Mouse (Mus musculus): ENCODE measurements around the gene 2210408I21Rik. TPM values are rescaled to one million over a fixed set of nuclear protein-coding genes. Genes with fewer than 3 reads are reported as not detected.

Gene 2210408I21Rik
- total and polyA plus RNA-seq, 3 experiments, result 1.6 to 4.0 TPM; not detected in 1

GRCm38 (mm10) chr13:77409804-77410203 lies 274.5 kb downstream of the 2210408I21Rik start:
- Histone ChIP-seq H3K27me3 (ENCODE audit: control insufficient read depth in 1 of 2, insufficient read depth in 2 of 2, low read length in 2 of 2) (no peaks in the 10 kb centered on the region), H3K4me3 (ENCODE audit: control insufficient read depth in 1 of 2, insufficient read depth in 1 of 2, low read depth in 2 of 2, low read length in 2 of 2) (no peak overlapping the region), H3K27ac (ENCODE audit: control insufficient read depth, low read depth, low read length) (no peak overlapping the region), H3K36me3 (ENCODE audit: control insufficient read depth in 1 of 2, insufficient read depth in 2 of 2, low read length in 2 of 2) (no peaks in the 10 kb centered on the region), H3K4me1 (ENCODE audit: control insufficient read depth in 1 of 2, insufficient read depth in 2 of 2, low read length in 2 of 2) (no peaks in the 10 kb centered on the region), H3K79me2 (ENCODE audit: control insufficient read depth, insufficient read depth, low read length, poor library complexity) (no peaks in the 10 kb centered on the region), H3K9ac (ENCODE audit: control insufficient read depth, low read depth, low read length, poor library complexity, severe bottlenecking) (no peak overlapping the region), H3K9me3 (replicated peaks; ENCODE audit: insufficient read depth, low read length) (no peaks in the 10 kb centered on the region)
- TF ChIP-seq NRF1 (IDR thresholded peaks at IDR 0.05; ENCODE audit: insufficient read depth, low read depth, low read length, poor library complexity, severe bottlenecking) (no peak), TAL1 (IDR thresholded peaks at IDR 0.05; ENCODE audit: low read length) (no peak), TCF12 (IDR thresholded peaks at IDR 0.05; ENCODE audit: low read depth, low read length) (no peak), ELF1 (IDR thresholded peaks at IDR 0.05; ENCODE audit: low read depth, low read length) (no peak), POLR2AphosphoS5 (IDR thresholded peaks at IDR 0.05; ENCODE audit: borderline replicate concordance, low read depth, low read length) (no peak), MAFK (IDR thresholded peaks at IDR 0.05; ENCODE audit: borderline replicate concordance, low read depth, low read length) (no peak), NELFE (IDR thresholded peaks at IDR 0.05; ENCODE audit: low read depth, low read length) (no peak)
- DNase-seq (ENCODE audit: low read depth, low spot score), result no peak

DNA sequence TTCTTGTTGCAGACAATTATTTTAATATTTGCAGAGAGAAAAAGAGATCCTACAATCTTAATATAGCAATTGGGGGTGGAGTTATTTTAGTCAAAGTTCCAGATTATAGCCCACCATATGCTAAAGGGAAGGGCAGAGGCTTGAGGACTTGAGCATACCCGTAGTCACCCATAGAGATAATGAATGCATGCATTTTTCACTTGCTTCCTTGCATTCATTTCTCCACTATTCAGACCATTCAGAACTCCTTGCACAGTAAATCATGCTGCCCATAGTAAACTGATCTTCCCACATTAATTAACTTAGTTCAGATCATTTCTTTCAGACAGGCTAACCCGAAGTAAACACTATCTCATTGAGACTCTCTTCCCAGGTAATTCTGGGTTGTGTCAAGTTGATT lies 277.5 kb downstream of the 2210408I21Rik start:
- Histone ChIP-seq H3K79me2 (ENCODE audit: control insufficient read depth, insufficient read depth, low read length, poor library complexity) (no peaks in the 10 kb centered on the region), H3K9ac (ENCODE audit: control insufficient read depth, low read depth, low read length, poor library complexity, severe bottlenecking) (no peak overlapping the region), H3K27me3 (ENCODE audit: control insufficient read depth in 1 of 2, insufficient read depth in 2 of 2, low read length in 2 of 2) (no peaks in the 10 kb centered on the region), H3K9me3 (replicated peaks; ENCODE audit: insufficient read depth, low read length) (no peaks in the 10 kb centered on the region), H3K4me1 (ENCODE audit: control insufficient read depth in 1 of 2, insufficient read depth in 2 of 2, low read length in 2 of 2) (no peaks in the 10 kb centered on the region), H3K27ac (ENCODE audit: control insufficient read depth, low read depth, low read length) (no peak overlapping the region), H3K36me3 (ENCODE audit: control insufficient read depth in 1 of 2, insufficient read depth in 2 of 2, low read length in 2 of 2) (no peaks in the 10 kb centered on the region), H3K4me3 (ENCODE audit: control insufficient read depth in 1 of 2, insufficient read depth in 1 of 2, low read depth in 2 of 2, low read length in 2 of 2) (no peak overlapping the region)
- DNase-seq (ENCODE audit: low read depth, low spot score), result no peak
- no peak for TF ChIP-seq MAFK (IDR thresholded peaks at IDR 0.05; ENCODE audit: borderline replicate concordance, low read depth, low read length)
- TF ChIP-seq MEF2A (IDR thresholded peaks at IDR 0.05; ENCODE audit: extremely low read depth, insufficient replicate concordance, low read depth, low read length, poor library complexity, severe bottlenecking), result no peak
- TF ChIP-seq GABPA (IDR thresholded peaks at IDR 0.05; ENCODE audit: low read depth, low read length), result no peak
- no peak for TF ChIP-seq RAD21 (IDR thresholded peaks at IDR 0.05; ENCODE audit: low read depth, low read length)
- no peak for TF ChIP-seq EP300 (IDR thresholded peaks at IDR 0.05; ENCODE audit: low read depth in 1 of 2, low read length in 2 of 2)
- TF ChIP-seq ZC3H11A (IDR thresholded peaks at IDR 0.05; ENCODE audit: low read depth, low read length), result no peak
- no peak for TF ChIP-seq SIN3A (IDR thresholded peaks at IDR 0.05; ENCODE audit: low read length)

DNA sequence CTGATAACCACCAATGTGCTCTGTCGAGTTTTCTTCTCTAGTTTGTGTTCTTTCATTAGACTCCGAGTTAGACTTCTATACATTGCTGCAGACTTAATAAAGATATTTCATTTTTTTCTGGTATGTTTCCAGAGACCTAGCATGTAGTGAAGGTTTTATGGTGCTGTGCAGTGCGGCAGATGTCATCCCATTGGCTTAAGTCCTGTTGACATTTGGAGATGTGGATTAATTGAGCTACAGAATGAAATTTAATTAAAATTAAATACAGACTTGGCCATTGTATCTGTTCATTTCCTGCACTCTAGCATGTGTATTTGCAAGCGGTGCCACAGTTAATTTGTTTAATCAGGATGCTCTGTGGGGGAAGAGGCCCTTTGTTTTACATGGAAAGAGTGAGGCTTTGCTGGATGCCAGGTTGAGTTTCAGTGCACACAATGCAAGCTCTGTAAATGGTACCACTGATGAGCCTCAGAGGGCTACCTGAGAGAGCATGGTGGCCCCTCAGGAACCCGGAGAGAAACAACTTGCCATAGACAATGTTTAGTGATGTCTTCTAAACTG lies 314.7 kb downstream of the 2210408I21Rik start:
- no peaks in the 10 kb centered on the region for H3K36me3 ChIP-seq (ENCODE audit: control insufficient read depth in 1 of 2, insufficient read depth in 2 of 2, low read length in 2 of 2)
- no peak overlapping the region for H3K9ac ChIP-seq (ENCODE audit: control insufficient read depth, low read depth, low read length, poor library complexity, severe bottlenecking)
- no peaks in the 10 kb centered on the region for H3K79me2 ChIP-seq (ENCODE audit: control insufficient read depth, insufficient read depth, low read length, poor library complexity)
- H3K4me1 ChIP-seq (ENCODE audit: control insufficient read depth in 1 of 2, insufficient read depth in 2 of 2, low read length in 2 of 2), result no peaks in the 10 kb centered on the region
- no peak overlapping the region for H3K27ac ChIP-seq (ENCODE audit: control insufficient read depth, low read depth, low read length)
- DNase-seq (ENCODE audit: low read depth, low spot score), result no peak
- no peak overlapping the region for H3K4me3 ChIP-seq (ENCODE audit: control insufficient read depth in 1 of 2, insufficient read depth in 1 of 2, low read depth in 2 of 2, low read length in 2 of 2)
- no peaks in the 10 kb centered on the region for H3K27me3 ChIP-seq (ENCODE audit: control insufficient read depth in 1 of 2, insufficient read depth in 2 of 2, low read length in 2 of 2)
- no peaks in the 10 kb centered on the region for H3K9me3 ChIP-seq (replicated peaks; ENCODE audit: insufficient read depth, low read length)
- TF ChIP-seq MXI1 (IDR thresholded peaks at IDR 0.05; ENCODE audit: low read depth, low read length), result no peak
- TF ChIP-seq USF2 (IDR thresholded peaks at IDR 0.05; ENCODE audit: borderline replicate concordance in 1 of 2, insufficient read depth in 1 of 2, low read depth in 1 of 2, low read length in 2 of 2), result no peak
- TF ChIP-seq UBTF (IDR thresholded peaks at IDR 0.05; ENCODE audit: borderline replicate concordance, insufficient read depth, low read depth, low read length), result no peak
- TF ChIP-seq MAZ (IDR thresholded peaks at IDR 0.05; ENCODE audit: low read depth, low read length), result no peak
- no peak for TF ChIP-seq ZKSCAN1 (IDR thresholded peaks at IDR 0.05; ENCODE audit: low read depth, low read length)
- TF ChIP-seq GABPA (IDR thresholded peaks at IDR 0.05; ENCODE audit: low read depth, low read length), result no peak
- TF ChIP-seq TAL1 (IDR thresholded peaks at IDR 0.05; ENCODE audit: low read length), result no peak
- TF ChIP-seq ZNF384 (IDR thresholded peaks at IDR 0.05; ENCODE audit: low read depth, low read length), result no peak
- TF ChIP-seq CHD1 (IDR thresholded peaks at IDR 0.05; ENCODE audit: low read depth, low read length), result no peak
- TF ChIP-seq NRF1 (IDR thresholded peaks at IDR 0.05; ENCODE audit: insufficient read depth, low read depth, low read length, poor library complexity, severe bottlenecking), result no peak
- TF ChIP-seq ELF1 (IDR thresholded peaks at IDR 0.05; ENCODE audit: low read depth, low read length), result no peak
- no peak for TF ChIP-seq GATA1 (IDR thresholded peaks at IDR 0.05; ENCODE audit: low read depth, low read length)
- TF ChIP-seq SMC3 (IDR thresholded peaks at IDR 0.05; ENCODE audit: low read depth, low read length), result no peak
- no peak for TF ChIP-seq MYC (IDR thresholded peaks at IDR 0.05; ENCODE audit: low read depth, low read length)
- no peak for TF ChIP-seq ZMIZ1 (IDR thresholded peaks at IDR 0.05; ENCODE audit: low read depth, low read length)
- no peak for TF ChIP-seq POLR2AphosphoS5 (IDR thresholded peaks at IDR 0.05; ENCODE audit: borderline replicate concordance, low read depth, low read length)

All from MEL (cell line).